Mouse (Mus musculus): Measurements from ENCODE around the gene Opn1mw. TPM values are rescaled to one million over a fixed set of nuclear protein-coding genes. Genes with fewer than 3 reads are reported as not detected.
A peak's percentile ranks its signal among the peaks of the same experiment; 100 is the strongest.
"Not testable (repeated sequence)": the region's sequence is repeated elsewhere in the genome, so short reads cannot be mapped to it uniquely, and the experiment has no call there.

The Opn1mw gene
- total RNA-seq (2017), result not detected in 2 replicates

GRCm38 (mm10) chrX:74127164-74127563, at the start of gene Opn1mw:
Gene Opn1mw (plus strand): TSS chrX:74127464.
- no peak for ATAC-seq (replicated peaks; ENCODE audit: low read depth, poor library complexity, severe bottlenecking)

DNA sequence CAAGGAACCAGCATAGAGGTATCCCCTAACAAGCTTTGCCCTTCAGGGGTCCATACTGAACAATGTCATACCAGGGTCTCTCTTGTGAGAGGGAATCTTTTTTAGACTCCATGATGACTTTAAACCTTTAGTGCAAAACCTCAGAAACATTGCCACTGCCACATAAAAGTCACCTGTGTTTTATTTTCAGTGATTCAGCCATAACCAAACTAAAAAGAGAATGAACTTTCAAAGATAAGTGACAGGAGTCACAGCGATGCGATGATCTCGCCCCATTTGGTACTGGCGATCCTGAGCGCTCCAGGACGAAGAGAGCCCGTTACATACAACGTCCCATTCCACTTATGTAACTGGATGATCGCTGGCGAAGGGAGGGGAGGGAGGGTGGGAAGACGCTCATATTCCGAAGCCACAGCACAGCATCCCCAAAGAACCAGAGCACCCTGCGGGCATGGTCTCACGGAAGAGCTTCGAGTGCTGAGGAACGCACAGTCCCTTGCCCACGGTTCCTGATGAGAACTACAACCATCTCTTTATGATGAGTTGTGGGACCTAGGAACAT, 42.9 kb upstream of the Opn1mw start:
- no peak; the same call in 1 of the 2 replicates for ATAC-seq (replicated peaks; ENCODE audit: low read depth, poor library complexity, severe bottlenecking)

DNA sequence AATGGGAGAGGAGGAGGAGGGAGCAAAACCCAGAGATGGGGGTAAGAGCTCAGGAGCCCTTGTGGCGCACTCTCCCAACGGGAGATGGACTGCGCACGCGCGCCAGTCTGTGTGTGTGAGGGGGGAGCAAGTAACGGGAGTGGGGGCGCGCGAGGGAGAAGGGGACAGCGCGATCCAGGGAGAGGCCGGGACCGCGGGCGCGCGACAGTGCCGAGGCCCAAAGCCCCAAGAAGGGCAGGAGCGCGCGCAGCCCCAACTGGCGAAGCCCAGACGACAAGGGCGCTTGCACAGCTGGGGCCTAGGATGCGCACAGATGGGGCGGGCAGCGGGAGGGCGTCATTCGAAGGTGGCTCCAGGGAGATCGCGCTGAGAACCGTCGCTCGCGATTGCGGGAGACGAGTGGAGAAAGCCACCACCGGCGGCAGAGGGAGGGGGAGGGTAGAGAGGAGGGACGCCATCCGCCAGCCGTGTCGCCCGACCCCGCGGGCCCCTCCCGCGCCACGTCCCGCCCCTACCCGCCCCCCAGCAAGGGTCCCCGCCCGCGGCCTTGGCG, 42.2 kb upstream of the Opn1mw start:
- peak; percentile 57 for ATAC-seq (replicated peaks; ENCODE audit: low read depth, poor library complexity, severe bottlenecking)

GRCm38 (mm10) chrX:74085601-74086038, 41.6 kb upstream of the Opn1mw start:
- peak; percentile 98 for ATAC-seq (replicated peaks; ENCODE audit: low read depth, poor library complexity, severe bottlenecking)

DNA sequence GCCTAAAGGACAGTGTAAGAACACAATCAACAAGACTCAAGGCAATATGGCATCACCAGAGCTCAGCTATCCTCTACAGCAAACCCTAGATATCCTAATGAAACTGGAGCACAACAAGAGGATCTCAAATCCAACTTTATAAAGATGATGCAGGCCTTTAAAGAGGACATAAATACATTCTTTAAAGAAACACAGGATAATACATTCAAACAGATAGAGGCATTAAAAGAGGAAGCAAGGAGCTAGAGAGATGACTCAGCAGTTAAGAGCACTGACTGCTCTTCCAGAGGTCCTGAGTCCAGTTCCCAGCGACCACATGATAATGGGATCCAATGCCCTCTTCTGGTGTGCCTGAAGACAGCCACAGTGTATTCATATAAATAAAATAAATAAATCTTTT, 32.1 kb upstream of the Opn1mw start:
- 0 out of 2 replicates have a peak, but pooled peaks have one; percentile 25 for ATAC-seq (replicated peaks; ENCODE audit: low read depth, poor library complexity, severe bottlenecking)

GRCm38 (mm10) chrX:74103457-74104188, 23.6 kb upstream of the Opn1mw start:
- no peak for ATAC-seq (replicated peaks; ENCODE audit: low read depth, poor library complexity, severe bottlenecking)

GRCm38 (mm10) chrX:74105916-74106315, 21.3 kb upstream of the Opn1mw start:
- ATAC-seq (replicated peaks; ENCODE audit: low read depth, poor library complexity, severe bottlenecking), result no peak

DNA sequence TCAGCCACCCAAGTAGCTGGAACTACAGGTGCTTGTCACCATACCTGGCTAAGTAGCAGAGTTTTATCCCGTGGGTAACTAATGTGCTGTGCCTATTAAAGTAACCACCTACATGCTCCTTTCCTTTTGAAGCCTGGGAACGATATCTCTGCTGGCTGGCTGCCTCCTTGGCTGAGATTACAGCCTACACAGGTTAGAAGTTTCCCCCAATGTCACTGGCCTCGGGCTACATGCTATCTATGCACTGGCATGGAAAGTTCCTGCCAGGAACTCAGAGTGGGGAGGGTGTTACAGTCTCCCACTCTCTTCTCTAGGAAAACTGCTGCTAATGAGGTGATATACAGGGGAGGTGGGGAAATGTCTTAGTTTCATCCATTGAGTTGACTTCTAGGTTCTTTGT, 18.5 kb upstream of the Opn1mw start:
- ATAC-seq (replicated peaks; ENCODE audit: low read depth, poor library complexity, severe bottlenecking), result no peak

GRCm38 (mm10) chrX:74114036-74114435, 13.2 kb upstream of the Opn1mw start:
- no peak for ATAC-seq (replicated peaks; ENCODE audit: low read depth, poor library complexity, severe bottlenecking)

GRCm38 (mm10) chrX:74115511-74115910, 11.8 kb upstream of the Opn1mw start:
- peak; percentile 83 for ATAC-seq (replicated peaks; ENCODE audit: low read depth, poor library complexity, severe bottlenecking)

- 0 out of 2 replicates have a peak, but pooled peaks have one; percentile 32 for ATAC-seq (replicated peaks; ENCODE audit: low read depth, poor library complexity, severe bottlenecking)
Measured at GRCm38 (mm10) chrX:74124975-74125374, 2.3 kb upstream of the Opn1mw start.

DNA sequence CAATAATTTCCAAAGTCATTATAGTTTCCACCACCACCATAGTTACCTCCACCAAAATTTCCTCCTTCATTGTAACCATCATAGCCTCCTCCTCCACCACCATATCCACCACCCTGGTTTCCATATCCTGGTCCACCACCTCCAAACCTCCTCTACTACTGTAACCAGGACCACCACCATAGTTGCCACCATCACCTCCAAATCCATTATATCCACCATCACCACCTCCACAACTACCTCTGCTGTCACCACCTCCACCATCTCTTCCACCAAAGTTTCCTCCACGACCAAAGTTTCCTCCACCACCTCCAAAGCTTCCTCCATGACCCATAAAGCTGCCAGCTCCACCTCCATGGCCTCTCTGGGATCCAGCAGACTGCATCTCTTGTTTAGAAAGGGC, 8.0 kb downstream of the Opn1mw start, which contains the start of gene Mecp2:
Gene Mecp2 (minus strand): TSS at position 101 of the 400 bp plus-strand sequence.
- ATAC-seq (replicated peaks; ENCODE audit: low read depth, poor library complexity, severe bottlenecking), result not testable (repeated sequence)

GRCm38 (mm10) chrX:74167738-74168137, 40.5 kb downstream of the Opn1mw start, which contains the start of gene Tex28:
Gene Tex28 (minus strand): TSS chrX:74167838.
- no peak for ATAC-seq (replicated peaks; ENCODE audit: low read depth, poor library complexity, severe bottlenecking)

GRCm38 (mm10) chrX:74176959-74177358, 49.7 kb downstream of the Opn1mw start, which contains the start of gene Tktl1:
Gene Tktl1 (plus strand): TSS chrX:74177259.
- no peak for ATAC-seq (replicated peaks; ENCODE audit: low read depth, poor library complexity, severe bottlenecking)

Other genes with a start within 250 kb of the Opn1mw start
- 0.23 TPM in 1 of 2 replicates, not detected in the other for gene Avpr2, start 235.4 kb upstream of the Opn1mw start, total RNA-seq (2017)
- 0.37 and 1.4 TPM in 2 replicates for gene L1cam, start 231.4 kb upstream of the Opn1mw start, total RNA-seq (2017)
- gene Arhgap4, start 205.6 kb upstream of the Opn1mw start, total RNA-seq (2017), result 22.7 and 28.2 TPM in 2 replicates
- gene Naa10, start 205.5 kb upstream of the Opn1mw start, total RNA-seq (2017), result 108 and 152 TPM in 2 replicates
- gene Renbp, start 196.6 kb upstream of the Opn1mw start, total RNA-seq (2017), result 10.2 and 14.4 TPM in 2 replicates
- gene Hcfc1, start 161.1 kb upstream of the Opn1mw start, total RNA-seq (2017), result 73.4 and 91.9 TPM in 2 replicates
- gene Irak1, start 103.5 kb upstream of the Opn1mw start, total RNA-seq (2017), result 42.8 and 54.9 TPM in 2 replicates
- gene Mecp2, start 7.9 kb downstream of the Opn1mw start, total RNA-seq (2017), result 16.9 and 26.2 TPM in 2 replicates
- gene Tex28, start 40.4 kb downstream of the Opn1mw start, total RNA-seq (2017), result not detected in 2 replicates
- not detected in 2 replicates for gene Tktl1, start 49.8 kb downstream of the Opn1mw start, total RNA-seq (2017)
- 400 and 472 TPM in 2 replicates for gene Flna, start 122.4 kb downstream of the Opn1mw start, total RNA-seq (2017)
- 90.2 and 104 TPM in 2 replicates for gene Emd, start 127.2 kb downstream of the Opn1mw start, total RNA-seq (2017)
- 1,474 and 1,557 TPM in 2 replicates for gene Rpl10, start 143.3 kb downstream of the Opn1mw start, total RNA-seq (2017)
- 26.1 and 34.3 TPM in 2 replicates for gene Taz, start 154.4 kb downstream of the Opn1mw start, total RNA-seq (2017)
- 9.8 and 26.6 TPM in 2 replicates for gene Dnase1l1, start 154.9 kb downstream of the Opn1mw start, total RNA-seq (2017)
- gene Atp6ap1, start 169.6 kb downstream of the Opn1mw start, total RNA-seq (2017), result 81.6 and 153 TPM in 2 replicates
- gene Gdi1, start 177.5 kb downstream of the Opn1mw start, total RNA-seq (2017), result 29.7 and 35.3 TPM in 2 replicates
- 41.7 and 54.4 TPM in 2 replicates for gene Fam50a, start 185.6 kb downstream of the Opn1mw start, total RNA-seq (2017)
- gene Plxna3, start 201.6 kb downstream of the Opn1mw start, total RNA-seq (2017), result 0.92 and 1.2 TPM in 2 replicates
- gene Lage3, start 226.2 kb downstream of the Opn1mw start, total RNA-seq (2017), result 22.4 and 30.6 TPM in 2 replicates
- 15.4 and 17.2 TPM in 2 replicates for gene Ubl4a, start 245.8 kb downstream of the Opn1mw start, total RNA-seq (2017)
- gene Slc10a3, start 245.9 kb downstream of the Opn1mw start, total RNA-seq (2017), result 9.0 and 17.0 TPM in 2 replicates

All from common myeloid progenitor, adult 5-6 weeks (primary cell).